Mouse (Mus musculus) T-helper 17 cell (primary cell): Measurements from ENCODE around the gene Zswim8.

Source experiments
- in situ Hi-C, 2 experiments: fragments of 300-600 bp; cut with MboI, MseI; formaldehyde crosslinking; loops; 1 replicate in 1 of 2; 2 replicates in 1 of 2; pipeline ENCODE4 v1.15.1; 2025; ENCODE audit warnings: high pct_unique_total_duplicates in 2 of 2

Gene Zswim8

GRCm38 (mm10) chr14:20768581-20768980 lies 61.2 kb downstream of the Zswim8 start:
- in situ Hi-C loops, result loop anchor here (5.0 to 25.0 kb wide), 2 partner anchors 34 to 244 kb away; no protein-coding TSS in a partner anchor

GRCm38 (mm10) chr14:20771941-20772340 lies 64.6 kb downstream of the Zswim8 start:
- in situ Hi-C loops, result loop anchor here in 1 of 2 experiments (25.0 kb wide), 1 partner anchor 240 kb away; no protein-coding TSS in a partner anchor

GRCm38 (mm10) chr14:20772808-20773207 lies 65.5 kb downstream of the Zswim8 start:
- in situ Hi-C loops, result loop anchor here in 1 of 2 experiments (25.0 kb wide), 1 partner anchor 239 kb away; no protein-coding TSS in a partner anchor
